Mouse (Mus musculus): ENCODE results near the gene Cacnb3. TPM values are rescaled to one million over a fixed set of nuclear protein-coding genes. Genes with fewer than 3 reads are reported as not detected.

Cacnb3 gene
- polyA plus RNA-seq, 2 experiments, result 0.42 to 0.85 TPM

DNA sequence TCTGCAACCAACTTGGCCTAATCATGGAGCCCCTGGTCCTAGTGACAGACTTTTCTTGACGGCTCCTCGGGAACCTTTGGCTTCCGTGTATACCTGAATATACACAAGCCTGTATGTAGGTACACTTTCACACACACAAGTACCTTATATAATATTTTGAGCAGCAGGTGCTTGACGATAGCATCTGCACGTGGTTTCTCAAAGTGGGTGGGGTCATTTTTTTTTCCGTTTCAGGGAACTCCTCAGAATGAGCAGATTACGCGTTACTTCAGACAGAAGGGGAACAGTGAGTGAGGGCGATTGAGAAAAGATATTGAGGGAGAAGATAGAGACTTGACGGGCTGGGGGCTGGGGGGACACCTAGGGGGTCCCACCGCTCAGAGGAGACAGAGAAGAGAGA, 42.9 kb upstream of the Cacnb3 start:
- Histone ChIP-seq H3K4me2 (ENCODE audit: low read depth) (no peak overlapping the region), H3K27ac (no peak overlapping the region), H3K9ac (replicated peaks) (no peak overlapping the region), H3K4me3 (ENCODE audit: insufficient read depth in 1 of 2, low read depth in 2 of 2, low read length in 2 of 2) (no peak overlapping the region), H3K9me3 (ENCODE audit: control insufficient read depth, low read length) (no peaks in the 10 kb centered on the region), H3K27me3 (ENCODE audit: control insufficient read depth, insufficient read depth, low read length) (no peaks in the 10 kb centered on the region), H3K4me1 (replicated peaks; ENCODE audit: control insufficient read depth in 2 of 2, insufficient read depth in 2 of 2, low read length in 1 of 2) (peaks cover 14 to 36% of the 10 kb centered on the region in 2 experiments), H3K36me3 (replicated peaks; ENCODE audit: control insufficient read depth, insufficient read depth, low read depth) (peaks cover 15% of the 10 kb centered on the region)
- TF ChIP-seq CTCF (IDR thresholded peaks at IDR 0.05; ENCODE audit: low read depth) (no peak), EP300 (IDR thresholded peaks at IDR 0.05; ENCODE audit: low read depth) (no peak)
- 32% methylated on average over 11 of the region's 11 CpGs for WGBS (ENCODE audit: insufficient replicate concordance)
- ATAC-seq (ENCODE audit: insufficient read depth) (peak; percentile 20; the same call in 1 of the 2 replicates), DNase-seq (ENCODE audit: low read depth in 3 of 3, low spot score in 3 of 3) (no peak)

DNA sequence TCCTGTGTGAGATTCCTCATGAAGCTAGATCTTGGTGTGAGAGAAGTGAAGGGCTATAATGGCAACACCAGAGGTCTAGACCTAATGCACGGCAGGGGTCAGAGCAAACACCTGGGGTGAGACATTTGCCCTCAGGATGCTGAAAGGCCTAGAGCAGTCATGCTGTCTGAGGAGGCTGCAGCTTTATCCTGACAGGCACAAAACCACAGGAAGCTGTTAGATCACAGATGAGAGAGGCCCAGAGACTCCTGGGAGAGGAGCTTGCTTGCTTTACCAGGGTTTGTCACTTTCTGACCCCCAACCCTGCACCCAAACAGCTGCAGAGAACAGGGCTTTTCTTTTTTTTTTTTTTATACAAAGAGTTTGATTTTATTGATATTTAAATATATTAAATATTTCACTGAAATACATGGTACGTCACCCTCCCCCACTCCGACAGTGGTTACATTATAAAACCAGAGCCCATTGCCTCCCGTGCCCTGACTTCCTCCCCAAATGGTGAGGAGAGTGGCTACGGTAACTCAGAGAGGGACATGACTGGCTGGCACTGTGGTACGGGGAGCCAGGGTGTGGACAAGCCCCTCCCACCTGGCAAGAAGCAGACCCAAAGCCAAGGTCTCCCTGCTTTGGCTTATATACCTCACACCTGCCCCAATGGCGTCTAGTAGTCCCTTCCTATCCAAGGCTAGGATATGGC, 40.9 kb upstream of the Cacnb3 start:
- H3K27ac ChIP-seq, result no peak overlapping the region
- H3K9ac ChIP-seq (replicated peaks), result no peak overlapping the region
- WGBS (ENCODE audit: insufficient replicate concordance), result 32% methylated on average over 7 of the region's 7 CpGs
- H3K9me3 ChIP-seq (ENCODE audit: control insufficient read depth, low read length), result no peaks in the 10 kb centered on the region
- peaks cover 14 to 36% of the 10 kb centered on the region in 2 experiments for H3K4me1 ChIP-seq (replicated peaks; ENCODE audit: control insufficient read depth in 2 of 2, insufficient read depth in 2 of 2, low read length in 1 of 2)
- no peak for TF ChIP-seq CTCF (IDR thresholded peaks at IDR 0.05; ENCODE audit: low read depth)
- TF ChIP-seq EP300 (IDR thresholded peaks at IDR 0.05; ENCODE audit: low read depth), result no peak
- ATAC-seq (ENCODE audit: insufficient read depth), result no peak
- H3K4me2 ChIP-seq (ENCODE audit: low read depth), result no peak overlapping the region
- H3K27me3 ChIP-seq (ENCODE audit: control insufficient read depth, insufficient read depth, low read length), result no peaks in the 10 kb centered on the region
- no peak overlapping the region for H3K4me3 ChIP-seq (ENCODE audit: insufficient read depth in 1 of 2, low read depth in 2 of 2, low read length in 2 of 2)
- H3K36me3 ChIP-seq (replicated peaks; ENCODE audit: control insufficient read depth, insufficient read depth, low read depth), result peaks cover 35% of the 10 kb centered on the region
- DNase-seq (ENCODE audit: low read depth in 3 of 3, low spot score in 3 of 3), result no peak

- WGBS (ENCODE audit: insufficient replicate concordance), result 74% methylated on average over 4 of the region's 4 CpGs
- TF ChIP-seq CTCF (IDR thresholded peaks at IDR 0.05; ENCODE audit: low read depth) (no peak), EP300 (IDR thresholded peaks at IDR 0.05; ENCODE audit: low read depth) (no peak)
- H3K9ac ChIP-seq (replicated peaks), result no peak overlapping the region
- no peak for ATAC-seq (ENCODE audit: insufficient read depth)
- H3K4me2 ChIP-seq (ENCODE audit: low read depth), result no peak overlapping the region
- peaks cover 6 to 24% of the 10 kb centered on the region in 2 experiments for H3K4me1 ChIP-seq (replicated peaks; ENCODE audit: control insufficient read depth in 2 of 2, insufficient read depth in 2 of 2, low read length in 1 of 2)
- H3K27me3 ChIP-seq (ENCODE audit: control insufficient read depth, insufficient read depth, low read length), result no peaks in the 10 kb centered on the region
- no peaks in the 10 kb centered on the region for H3K9me3 ChIP-seq (ENCODE audit: control insufficient read depth, low read length)
- H3K4me3 ChIP-seq (ENCODE audit: insufficient read depth in 1 of 2, low read depth in 2 of 2, low read length in 2 of 2), result no peak overlapping the region
- H3K36me3 ChIP-seq (replicated peaks; ENCODE audit: control insufficient read depth, insufficient read depth, low read depth), result peaks cover 47% of the 10 kb centered on the region
- H3K27ac ChIP-seq, result no peak overlapping the region
- DNase-seq (ENCODE audit: low read depth in 3 of 3, low spot score in 3 of 3), result no peak
These were observed 39.2 kb upstream of the Cacnb3 start for GRCm38 (mm10) chr15:98591396-98591795.

GRCm38 (mm10) chr15:98594193-98594592, 36.4 kb upstream of the Cacnb3 start:
- Histone ChIP-seq H3K27me3 (ENCODE audit: control insufficient read depth, insufficient read depth, low read length) (no peaks in the 10 kb centered on the region), H3K9ac (replicated peaks) (no peak overlapping the region), H3K36me3 (replicated peaks; ENCODE audit: control insufficient read depth, insufficient read depth, low read depth) (peaks cover 70% of the 10 kb centered on the region), H3K4me2 (ENCODE audit: low read depth) (no peak overlapping the region), H3K4me3 (ENCODE audit: insufficient read depth in 1 of 2, low read depth in 2 of 2, low read length in 2 of 2) (no peak overlapping the region), H3K9me3 (ENCODE audit: control insufficient read depth, low read length) (no peaks in the 10 kb centered on the region), H3K4me1 (replicated peaks; ENCODE audit: control insufficient read depth in 2 of 2, insufficient read depth in 2 of 2, low read length in 1 of 2) (peaks cover 0 to 8% of the 10 kb centered on the region in 2 experiments; a peak in 2 of 4 replicates), H3K27ac (no peak overlapping the region)
- no peak for ATAC-seq (ENCODE audit: insufficient read depth)
- WGBS (ENCODE audit: insufficient replicate concordance), result 79% methylated on average over 19 of the region's 19 CpGs
- DNase-seq (ENCODE audit: low read depth in 3 of 3, low spot score in 3 of 3), result no peak
- no peak for TF ChIP-seq CTCF (IDR thresholded peaks at IDR 0.05; ENCODE audit: low read depth)
- TF ChIP-seq EP300 (IDR thresholded peaks at IDR 0.05; ENCODE audit: low read depth), result no peak

GRCm38 (mm10) chr15:98595049-98595448, 35.6 kb upstream of the Cacnb3 start:
- Histone ChIP-seq H3K27me3 (ENCODE audit: control insufficient read depth, insufficient read depth, low read length) (no peaks in the 10 kb centered on the region), H3K36me3 (replicated peaks; ENCODE audit: control insufficient read depth, insufficient read depth, low read depth) (peaks cover 76% of the 10 kb centered on the region), H3K4me2 (ENCODE audit: low read depth) (no peak overlapping the region), H3K9me3 (ENCODE audit: control insufficient read depth, low read length) (no peaks in the 10 kb centered on the region), H3K27ac (no peak overlapping the region), H3K4me3 (ENCODE audit: insufficient read depth in 1 of 2, low read depth in 2 of 2, low read length in 2 of 2) (no peak overlapping the region), H3K4me1 (replicated peaks; ENCODE audit: control insufficient read depth in 2 of 2, insufficient read depth in 2 of 2, low read length in 1 of 2) (peaks cover 0 to 4% of the 10 kb centered on the region in 2 experiments; a peak in 1 of 4 replicates), H3K9ac (replicated peaks) (no peak overlapping the region)
- ATAC-seq (ENCODE audit: insufficient read depth) (no peak), DNase-seq (ENCODE audit: low read depth in 3 of 3, low spot score in 3 of 3) (no peak)
- no peak for TF ChIP-seq CTCF (IDR thresholded peaks at IDR 0.05; ENCODE audit: low read depth)
- TF ChIP-seq EP300 (IDR thresholded peaks at IDR 0.05; ENCODE audit: low read depth), result no peak
- WGBS (ENCODE audit: insufficient replicate concordance), result 80% methylated on average over 5 of the region's 5 CpGs
